Mouse (Mus musculus) embryo, embryonic 10.5 days (tissue): ENCODE data around the gene Gamt.

Experiments used
- DNase-seq: peaks from one replicate; pipeline ENCODE4 v3.0.0-alpha.2; 2015; ENCODE audit warnings: low spot score

Gamt gene

DNA sequence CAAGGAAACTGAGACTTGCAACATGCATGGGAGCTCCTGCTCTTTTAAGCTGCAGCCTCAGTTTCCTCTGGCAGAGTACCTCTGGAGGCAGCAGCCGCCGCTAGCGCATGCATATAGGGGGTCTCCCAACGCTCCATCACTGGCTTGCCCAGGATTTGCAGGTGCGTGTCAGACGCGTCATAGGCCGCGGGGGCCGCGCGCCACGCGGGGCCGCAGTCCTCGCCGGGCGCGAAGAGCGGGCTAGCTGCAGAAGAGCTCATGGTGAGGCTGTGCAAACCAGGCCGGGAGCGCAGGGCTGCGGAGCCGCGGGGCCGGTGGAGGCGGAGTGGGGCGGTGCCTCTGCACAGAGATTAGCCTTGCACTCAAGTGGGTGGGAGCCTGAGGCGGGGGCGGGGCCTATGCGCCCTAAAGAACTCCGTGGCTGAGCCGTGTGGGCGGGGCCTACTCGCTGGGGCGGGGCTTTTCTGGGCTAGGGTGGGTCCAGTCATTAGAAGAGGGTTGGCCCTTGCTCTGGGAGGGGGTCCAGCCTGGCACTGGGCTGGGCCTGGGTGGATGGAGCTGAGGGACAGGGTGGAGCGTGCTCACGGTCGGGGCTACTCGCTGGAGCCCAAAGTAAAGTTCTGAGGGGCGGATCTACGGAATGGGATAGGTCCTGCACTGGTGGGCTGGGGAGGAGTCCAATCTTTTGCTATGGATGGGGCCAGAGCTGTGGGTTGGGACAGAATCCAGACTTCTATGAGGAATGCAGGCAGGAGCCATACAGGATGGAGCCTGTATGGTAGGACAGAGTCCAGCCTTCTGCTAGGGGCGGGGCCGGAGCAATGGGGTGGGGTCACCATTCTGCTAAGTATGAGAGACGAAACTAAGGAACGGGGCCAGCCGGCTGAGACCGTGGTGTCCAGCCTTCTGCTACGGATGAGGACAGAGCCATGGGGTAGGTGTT lies at the start of gene Gamt, which contains the start of gene Dazap1:
Gamt (minus strand) TSS at position 371 of the 943 bp plus-strand sequence.
Dazap1 (plus strand) TSS at position 845 of the 943 bp plus-strand sequence.
- DNase-seq = peak; percentile 98

DNA sequence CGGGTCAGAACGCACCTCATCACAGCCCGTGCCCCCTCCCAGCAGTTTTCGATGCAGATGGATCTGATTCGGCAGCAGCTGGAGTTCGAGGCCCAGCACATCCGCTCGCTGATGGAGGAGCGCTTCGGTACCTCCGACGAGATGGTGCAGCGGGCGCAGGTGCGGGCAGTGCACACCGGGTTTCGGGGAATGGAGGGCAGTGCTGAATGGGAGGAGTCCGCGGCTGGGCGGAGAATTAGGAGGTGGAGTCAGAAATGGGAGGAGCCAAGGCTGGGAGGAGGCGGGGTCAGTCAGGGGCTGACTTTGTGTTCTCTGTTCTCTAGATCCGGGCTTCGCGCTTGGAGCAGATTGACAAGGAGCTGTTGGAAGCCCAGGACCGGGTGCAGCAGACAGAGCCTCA lies 44.0 kb upstream of the Gamt start:
- DNase-seq = no peak

DNA sequence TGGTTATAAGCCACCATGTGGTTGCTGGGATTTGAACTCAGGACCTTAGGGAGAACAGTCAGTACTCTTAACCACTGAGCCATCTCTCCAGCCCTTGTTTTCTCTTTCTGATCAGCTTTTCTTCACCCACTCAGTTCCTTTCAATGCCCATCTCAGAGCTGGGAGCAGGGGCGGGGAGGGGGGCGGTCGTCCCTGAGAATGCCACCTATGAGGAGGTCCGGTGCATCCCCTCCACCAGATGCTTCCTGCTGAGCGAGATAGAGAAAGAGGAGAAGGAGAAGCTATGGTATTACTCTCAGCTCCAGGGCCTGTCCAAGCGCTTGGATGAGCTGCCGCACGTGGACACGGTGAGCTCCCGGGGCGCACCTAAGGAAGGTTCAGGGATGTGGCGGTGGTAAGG lies 43.6 kb upstream of the Gamt start:
- DNase-seq = no peak

DNA sequence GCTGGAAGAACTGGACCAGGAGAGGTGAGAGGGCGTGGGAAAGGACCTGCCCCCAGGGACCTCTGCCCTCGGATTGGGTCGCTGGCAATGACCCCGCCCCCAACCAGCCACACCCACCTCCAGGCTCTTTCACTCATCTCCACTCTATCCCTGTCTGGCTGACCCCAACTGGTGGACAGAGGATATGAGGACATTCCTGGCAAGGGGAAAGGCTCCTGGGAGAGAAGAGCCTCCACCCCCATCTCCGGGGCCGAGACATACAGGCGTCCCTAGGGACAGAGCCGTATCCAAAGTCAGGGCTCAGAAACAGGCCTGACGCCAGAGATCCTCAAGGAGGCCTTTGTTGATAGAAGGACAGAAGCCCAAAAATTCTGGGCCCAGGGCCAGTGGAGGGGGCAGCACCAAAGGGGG lies 41.7 kb upstream of the Gamt start:
- peak; percentile 74 for DNase-seq

DNA sequence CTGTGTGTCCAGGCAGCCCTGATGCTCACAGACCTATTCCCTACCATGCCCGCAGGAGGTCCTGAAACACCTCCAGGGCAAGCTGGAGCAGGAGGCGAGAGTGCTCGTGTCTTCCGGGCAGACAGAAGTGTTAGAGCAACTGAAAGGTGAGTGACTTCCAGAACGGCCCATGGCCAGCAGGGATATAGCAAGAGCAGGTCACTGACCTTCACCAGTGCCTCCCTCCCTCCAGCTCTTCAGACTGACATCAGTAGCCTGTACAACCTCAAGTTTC lies 41.2 kb upstream of the Gamt start:
- no peak for DNase-seq

DNA sequence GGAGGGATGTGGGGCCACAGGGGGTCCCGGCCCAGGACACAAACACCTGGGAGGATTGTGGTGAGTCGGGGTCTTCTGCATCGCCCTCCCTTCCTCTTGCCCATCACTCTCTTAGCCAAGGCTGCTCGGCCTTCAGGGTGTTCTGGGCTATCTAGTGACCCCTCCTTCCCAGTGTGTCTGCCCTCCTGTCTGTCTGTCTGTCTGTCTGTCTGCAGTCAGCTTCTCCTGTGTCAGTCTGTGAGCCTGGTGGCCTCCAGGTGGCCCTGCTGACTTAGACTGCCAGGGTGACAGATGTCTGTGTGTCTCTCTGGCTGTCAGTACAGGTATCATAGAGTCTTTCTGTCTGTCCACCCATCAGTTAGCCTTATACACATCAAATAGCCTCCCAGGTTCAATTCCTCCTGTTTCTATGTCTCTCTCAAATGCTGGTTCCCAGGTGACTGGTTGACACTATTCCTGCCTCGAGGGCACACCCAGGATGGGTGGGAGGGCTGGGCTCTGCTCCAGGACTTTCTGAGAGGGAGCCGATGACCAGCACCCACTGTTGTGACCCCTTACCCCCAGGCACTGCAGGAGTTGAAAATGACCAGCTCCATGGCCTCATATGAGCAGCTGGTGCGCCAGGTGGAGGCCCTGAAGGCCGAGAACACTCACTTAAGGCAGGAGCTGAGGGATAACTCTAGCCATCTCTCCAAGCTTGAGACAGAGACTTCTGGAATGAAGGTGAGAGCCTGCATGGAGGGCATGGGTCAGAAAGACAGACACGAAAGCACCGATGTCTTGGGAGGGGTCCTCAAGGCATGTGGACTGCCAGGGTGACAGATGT lies 40.7 kb upstream of the Gamt start:
- DNase-seq = no peak

DNA sequence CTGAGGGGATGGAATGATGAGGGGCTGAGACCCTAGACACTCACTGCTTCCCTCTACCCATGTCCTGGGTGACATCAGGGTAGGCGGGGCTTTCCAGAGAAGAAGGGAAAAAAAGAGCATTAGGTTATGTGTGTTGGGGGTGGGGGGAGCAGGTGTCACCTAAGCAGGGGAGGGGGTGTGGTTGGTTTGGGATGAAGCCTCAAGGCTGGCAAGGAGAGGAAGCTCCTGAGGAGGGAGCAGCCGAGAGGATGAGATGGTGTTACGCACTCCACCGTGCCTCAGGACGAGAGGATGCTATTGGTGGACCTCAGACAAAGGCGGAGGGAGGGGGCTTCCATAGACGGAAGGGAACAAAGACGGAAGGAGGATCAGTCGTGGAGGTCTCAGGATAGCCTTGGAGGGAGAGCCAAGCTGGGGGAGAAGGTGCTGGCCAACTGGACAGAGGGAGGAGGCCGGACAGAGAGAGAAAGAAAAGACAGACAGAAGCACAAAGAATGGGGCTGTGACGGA lies 39.9 kb upstream of the Gamt start:
- DNase-seq = peak; percentile 65

DNA sequence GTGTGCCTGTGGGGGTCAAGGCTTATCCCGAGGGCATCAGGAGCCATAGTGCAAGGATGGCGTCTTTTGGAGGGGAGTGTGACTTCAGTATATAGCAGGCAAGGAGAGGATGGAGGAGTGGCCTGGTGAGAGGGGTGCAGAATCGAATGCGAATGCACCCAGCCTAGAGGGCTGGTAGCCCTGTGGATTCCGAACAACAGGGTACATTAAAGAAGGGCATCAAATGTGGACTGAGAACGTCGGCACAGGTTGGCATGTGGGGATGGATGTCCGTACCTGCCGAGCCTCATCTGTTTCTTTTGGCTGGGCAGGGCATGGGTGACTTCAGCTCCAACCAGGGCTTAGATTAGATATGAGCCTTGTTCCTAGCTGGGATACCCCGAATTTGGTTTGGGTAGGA lies 39.0 kb upstream of the Gamt start:
- no peak for DNase-seq

DNA sequence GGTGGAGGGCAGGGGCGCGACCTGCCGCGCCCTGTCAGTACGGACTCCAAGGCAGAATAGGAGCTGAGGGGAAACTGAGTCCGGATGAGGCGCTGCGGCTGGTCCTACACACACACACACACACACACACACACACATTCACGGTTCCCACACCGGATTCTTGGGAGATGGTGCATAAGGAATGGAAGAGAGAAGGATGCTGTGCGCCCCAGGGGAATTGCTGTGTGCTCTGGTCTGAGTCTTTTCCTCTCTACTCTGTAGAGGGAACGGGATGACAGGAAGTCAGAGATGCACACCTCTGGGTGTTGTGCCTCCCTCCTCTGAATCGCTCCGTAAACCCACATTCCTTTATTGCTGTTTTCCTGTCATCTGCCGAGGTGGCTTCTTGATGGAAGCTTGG lies 38.5 kb upstream of the Gamt start:
- peak; percentile 46 for DNase-seq

DNA sequence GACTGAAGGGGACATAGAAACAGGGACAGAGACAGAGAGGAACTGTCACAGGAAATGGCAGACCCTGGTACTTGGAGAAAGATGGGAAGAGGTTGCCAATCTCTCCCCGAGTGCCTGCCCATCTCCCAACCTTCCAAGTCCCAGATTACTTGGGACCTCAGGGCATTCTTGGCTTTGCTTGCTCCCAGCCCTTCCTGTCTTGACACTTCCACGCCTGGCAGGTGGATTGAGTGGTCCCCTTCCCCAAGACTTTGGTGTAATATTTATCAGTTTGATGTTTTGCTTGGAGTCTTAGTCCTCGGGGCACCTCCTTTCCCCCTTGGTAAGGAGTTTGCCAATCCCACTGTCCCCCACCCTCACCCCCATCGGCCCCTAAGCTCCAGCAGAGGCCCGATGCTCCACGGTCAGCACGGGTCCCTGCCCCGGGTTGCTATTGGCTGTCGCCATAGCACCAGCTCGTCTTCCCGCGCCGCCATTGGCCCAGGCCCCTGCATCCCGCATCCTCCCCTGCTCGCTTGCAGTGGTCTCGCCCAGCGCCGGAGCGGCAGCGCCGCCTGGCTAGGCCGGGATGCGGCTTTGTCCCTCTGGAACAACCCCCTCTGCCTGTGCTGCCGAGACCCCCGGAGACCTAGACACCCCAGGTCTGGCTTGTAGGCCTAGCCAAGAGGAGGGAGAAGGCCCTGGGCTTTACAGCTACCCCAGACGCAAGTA lies 37.9 kb upstream of the Gamt start:
- peak; percentile 89 for DNase-seq

DNA sequence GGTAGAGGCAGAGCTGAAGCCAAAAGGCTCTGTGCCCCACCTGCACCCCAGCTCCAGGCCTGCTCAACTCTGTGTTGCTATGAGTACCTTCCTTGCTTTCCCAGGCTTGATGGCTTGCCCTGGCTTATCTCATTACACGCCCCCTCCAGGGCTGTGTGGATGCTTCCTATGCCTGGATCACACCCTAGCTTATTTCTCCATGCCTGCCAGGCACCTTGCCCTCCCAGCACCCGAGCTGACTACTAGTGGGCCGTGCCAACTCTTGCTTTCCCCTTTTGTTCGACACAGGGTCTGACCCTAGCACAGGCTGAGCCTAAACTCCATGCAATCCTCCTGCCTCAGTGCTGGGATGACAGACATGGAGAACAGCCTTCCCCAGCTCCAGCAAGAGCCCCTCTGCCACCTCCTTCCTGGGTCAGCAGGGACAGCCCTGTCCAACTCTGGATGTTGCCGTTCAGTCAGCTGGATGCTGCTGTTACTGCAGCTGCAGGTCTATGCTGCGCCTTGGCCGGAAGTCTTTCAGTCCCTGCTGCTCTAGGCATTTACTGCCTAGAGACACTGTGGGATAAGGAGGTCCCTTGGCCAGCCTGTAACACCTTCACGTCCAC lies 36.8 kb upstream of the Gamt start:
- DNase-seq = no peak

DNA sequence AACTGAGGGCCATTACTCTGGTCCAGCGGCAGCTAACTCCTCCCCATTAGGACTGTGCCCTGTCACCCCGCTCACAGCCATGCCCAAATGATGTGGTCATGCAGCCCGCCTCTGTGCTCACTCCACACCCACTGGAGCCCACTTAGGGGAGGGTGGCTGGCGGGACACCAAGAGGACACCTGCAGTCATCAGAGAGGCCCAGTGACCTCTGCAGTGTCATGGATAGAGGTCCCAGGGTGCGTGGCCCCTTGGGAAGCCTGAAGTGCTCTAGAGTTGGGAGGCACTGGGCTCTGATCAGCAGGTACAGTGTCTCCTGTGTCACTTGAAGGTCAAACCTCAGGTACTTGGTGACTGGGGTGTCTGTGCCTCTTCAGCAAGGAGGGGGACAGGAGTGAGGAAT lies 36.0 kb upstream of the Gamt start:
- DNase-seq = no peak

DNA sequence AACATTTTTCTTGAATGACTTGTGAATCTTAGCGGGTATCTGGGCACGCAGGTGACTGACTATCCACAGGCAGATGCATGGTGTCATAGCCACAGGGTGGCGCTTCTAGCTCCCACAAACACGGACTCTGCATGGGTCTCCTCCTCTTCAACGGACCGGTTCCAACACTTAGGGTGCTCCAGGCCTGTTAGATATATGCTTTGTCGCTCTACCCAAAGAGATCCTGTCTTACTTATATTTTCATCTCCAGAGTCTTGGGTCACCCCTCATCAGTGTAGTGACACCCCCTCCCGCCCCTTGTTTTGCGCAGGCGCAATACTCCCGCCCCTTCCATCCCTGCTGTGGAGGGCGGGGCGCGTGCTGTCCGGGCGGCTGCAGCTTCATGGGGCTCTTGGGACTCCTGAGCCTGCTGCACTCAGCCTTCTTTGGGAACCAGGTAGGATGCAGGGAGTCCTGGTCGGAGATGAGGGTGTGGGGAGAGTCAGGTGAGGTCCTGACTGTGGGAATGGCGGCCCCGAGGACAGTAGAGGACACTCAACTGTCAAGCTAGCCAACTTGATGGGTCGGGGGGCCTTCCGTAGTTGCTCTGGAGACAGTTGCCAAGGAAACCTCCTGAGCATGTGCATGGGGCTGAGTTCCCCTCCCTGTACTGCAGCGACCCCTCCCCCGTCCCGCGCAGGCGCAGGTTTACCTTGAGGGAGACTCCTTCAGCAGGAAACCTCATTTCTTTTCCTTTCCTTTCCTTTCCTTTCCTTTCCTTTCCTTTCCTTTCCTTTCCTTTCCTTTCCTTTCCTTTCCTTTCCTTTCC lies 35.0 kb upstream of the Gamt start, which contains the start of gene Apc2:
Apc2 (plus strand) TSS at position 360 of the 808 bp plus-strand sequence.
- peak; percentile 85 for DNase-seq

DNA sequence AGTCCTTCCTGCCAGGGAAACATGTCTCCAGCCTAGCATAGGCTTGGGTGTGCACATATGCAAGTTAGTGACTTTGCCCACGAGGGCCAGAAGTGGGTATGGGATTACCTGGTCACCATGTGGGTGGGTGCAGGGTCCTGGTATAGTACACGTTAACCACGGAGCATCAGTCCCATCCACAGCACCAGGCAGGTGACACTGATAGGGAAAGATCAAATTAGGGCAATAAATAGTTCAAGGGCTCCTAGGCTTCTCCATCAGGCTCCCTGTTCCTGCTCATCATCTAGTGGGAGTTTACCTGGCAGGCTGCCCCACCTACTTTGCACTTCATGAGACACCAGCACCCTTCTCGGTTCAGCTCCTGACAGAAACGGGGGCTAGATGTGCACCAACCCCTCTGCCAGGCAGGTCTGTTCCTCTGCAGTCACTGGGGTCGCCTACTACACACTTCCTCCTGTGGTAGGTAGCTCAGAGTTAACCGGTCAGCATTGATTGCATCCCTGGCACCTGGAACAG lies 34.0 kb upstream of the Gamt start:
- DNase-seq = no peak

DNA sequence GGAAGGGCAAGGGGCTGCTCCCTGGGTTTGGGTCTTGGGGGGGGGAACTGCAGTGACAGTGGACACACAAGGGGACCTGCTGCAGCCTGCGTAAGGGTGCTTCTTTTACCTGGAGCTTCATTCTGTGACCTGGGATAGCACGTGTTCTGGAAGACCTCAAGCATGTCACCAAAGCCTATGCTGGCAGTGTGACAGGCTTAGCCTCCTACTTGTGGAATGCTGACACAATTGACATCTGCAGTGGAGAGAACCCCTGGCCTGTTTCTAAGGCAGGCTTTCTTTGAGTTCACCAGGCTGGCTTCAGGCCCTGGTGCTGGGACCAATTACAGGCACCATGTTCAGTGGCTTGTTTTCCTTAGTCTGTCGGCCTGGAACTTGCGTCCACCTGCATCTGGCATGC lies 33.5 kb upstream of the Gamt start:
- DNase-seq = no peak

DNA sequence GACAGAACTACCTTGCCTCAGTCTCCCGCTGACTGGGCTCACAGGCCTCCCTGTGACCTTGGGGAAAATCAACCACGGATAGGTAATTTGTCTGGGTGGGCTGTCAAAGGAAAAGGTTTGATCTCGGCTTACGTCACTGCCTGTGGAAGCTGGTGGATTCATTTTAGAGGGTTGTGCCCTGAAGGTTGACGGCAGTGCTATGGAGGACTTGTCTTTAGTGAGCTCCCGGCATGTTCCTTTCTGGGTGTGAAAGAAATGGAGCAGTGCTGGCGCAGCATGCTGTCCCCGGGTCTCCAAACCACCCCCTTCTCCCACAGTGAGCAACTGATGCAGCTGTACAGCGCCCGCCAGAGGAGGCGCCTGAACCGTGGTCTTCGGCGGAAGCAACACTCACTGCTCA lies 32.5 kb upstream of the Gamt start:
- DNase-seq = no peak

DNA sequence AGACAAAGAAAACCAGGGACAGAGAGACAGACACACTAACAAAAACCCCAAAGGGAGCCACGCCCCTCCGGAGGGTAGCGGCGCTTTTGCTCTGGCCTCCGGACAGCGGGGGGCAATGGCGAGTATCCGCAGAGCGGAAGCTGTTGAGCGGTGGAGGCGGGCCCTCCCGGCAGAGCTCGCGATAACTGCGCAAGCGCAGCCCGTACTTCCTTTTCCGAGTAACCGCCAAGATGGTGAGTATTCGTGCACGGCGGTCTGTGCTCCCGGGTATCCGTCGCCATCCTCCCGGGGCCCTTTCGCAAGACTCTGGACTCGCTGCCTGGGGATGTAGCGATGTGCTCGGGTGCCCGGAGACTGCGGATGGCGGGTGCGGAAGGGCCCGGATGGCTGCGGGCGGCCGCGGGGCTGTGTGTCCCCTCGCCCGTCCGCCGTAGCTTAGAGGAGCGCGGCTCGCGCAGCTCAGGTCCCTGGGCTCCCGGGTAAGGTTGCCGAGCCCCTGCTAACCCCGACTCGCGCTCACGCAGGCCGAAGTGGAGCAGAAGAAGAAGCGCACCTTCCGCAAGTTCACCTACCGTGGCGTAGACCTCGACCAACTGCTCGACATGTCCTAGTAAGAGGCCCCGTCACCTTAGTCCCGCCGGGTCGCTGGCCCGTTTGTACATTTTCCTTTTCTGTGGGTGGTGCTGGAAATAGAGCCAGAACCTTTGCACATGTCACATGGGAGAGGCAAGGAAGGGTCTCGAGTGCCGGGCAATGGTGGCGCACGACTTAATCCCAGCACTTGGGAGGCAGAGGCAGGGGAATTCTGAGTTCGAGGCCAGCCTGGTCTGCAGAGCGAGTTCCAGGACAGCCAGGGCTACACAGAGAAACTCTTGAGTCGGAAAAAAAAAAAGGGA lies 31.7 kb upstream of the Gamt start, which contains the start of gene Rps15:
Rps15 (plus strand) TSS at position 203 of the 896 bp plus-strand sequence.
- DNase-seq = peak; percentile 98

DNA sequence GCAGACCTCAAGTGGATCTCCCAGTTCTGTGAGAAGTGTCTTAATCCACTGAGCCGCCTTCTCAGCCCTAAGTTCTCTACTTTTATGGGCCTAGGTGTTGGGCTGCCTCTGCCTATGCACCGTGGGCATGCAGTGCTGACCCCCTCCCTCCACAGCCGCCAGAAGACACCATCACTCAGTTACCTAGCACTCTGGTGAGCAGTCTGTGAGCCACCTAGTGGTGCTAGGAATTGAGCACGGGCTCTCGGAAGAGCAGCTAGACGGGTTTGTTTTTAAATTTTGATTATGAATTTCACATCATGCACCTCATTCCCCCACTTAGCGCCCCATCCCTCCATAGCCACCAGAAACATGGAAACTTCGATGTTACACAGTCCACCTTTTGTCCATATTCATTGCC lies 27.8 kb upstream of the Gamt start:
- DNase-seq = no peak

DNA sequence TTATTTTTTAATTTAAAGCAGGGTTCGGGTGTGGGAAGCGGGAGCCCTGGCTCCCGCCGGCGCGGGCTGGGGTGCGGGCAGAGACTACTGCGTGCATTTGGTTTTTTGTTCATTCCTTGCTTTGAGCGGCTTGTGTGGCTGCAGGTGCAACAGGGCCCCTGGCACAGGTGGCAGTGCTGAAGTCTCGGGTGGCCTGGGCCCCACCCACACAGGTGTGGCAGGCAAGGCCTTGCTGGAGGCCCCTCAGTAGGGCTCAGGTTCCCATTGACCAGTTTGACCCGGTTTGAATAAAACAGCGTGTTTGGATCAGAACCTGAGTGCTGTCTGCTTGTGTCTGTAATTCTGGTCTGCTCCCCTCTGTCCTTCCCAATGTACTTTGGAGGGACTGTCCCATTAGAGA lies 27.3 kb upstream of the Gamt start:
- no peak for DNase-seq
